Mouse (Mus musculus) G1E (cell line): ENCODE measurements around the gene Cdc14b. TPM values are rescaled to one million over a fixed set of nuclear protein-coding genes. Genes with fewer than 3 reads are reported as not detected.

Source experiments
- ATAC-seq: 2 replicates; pipeline ENCODE4 v1.8.0; 2016; ENCODE audit warnings: mild to moderate bottlenecking; ENCODE audit not compliant: insufficient number of reproducible peaks, poor library complexity, low FRiP score, severe bottlenecking; ENCODE audit errors: extremely low read depth
- DNase-seq: peaks from one replicate; pipeline ENCODE4 v3.0.0; 2012; ENCODE audit warnings: low spot score
- H3K27me3 ChIP-seq: 2 replicates; pipeline ENCODE4 v1.6.1; 2012; ENCODE audit warnings: mild to moderate bottlenecking, low read length, inconsistent platforms; ENCODE audit not compliant: insufficient read depth
- H3K36me3 ChIP-seq: replicated peaks from 2 replicates; pipeline ENCODE3; 2012; ENCODE audit warnings: mild to moderate bottlenecking, inconsistent platforms
- H3K4me1 ChIP-seq: 2 replicates; pipeline ENCODE4 v1.6.1; 2012; ENCODE audit warnings: low read depth, low read length, inconsistent platforms, mixed read lengths; ENCODE audit not compliant: insufficient read depth
- H3K4me3 ChIP-seq: 2 replicates; pipeline ENCODE4 v1.5.1; 2012; ENCODE audit warnings: low read depth, mild to moderate bottlenecking, inconsistent platforms, low read length, moderate library complexity, mixed read lengths
- H3K9me3 ChIP-seq: replicated peaks from 2 replicates; pipeline ENCODE4 v1.6.1; 2012; ENCODE audit warnings: inconsistent platforms
- CTCF ChIP-seq: IDR thresholded peaks from 2 replicates; pipeline ENCODE4 v1.5.1; 2012; ENCODE audit warnings: low read depth, low read length, inconsistent platforms, mixed read lengths
- GATA1 ChIP-seq: IDR thresholded peaks from 2 replicates; pipeline ENCODE4 v1.6.1; 2012; ENCODE audit warnings: borderline replicate concordance, low read length, inconsistent platforms, mixed read lengths
- GATA2 ChIP-seq: IDR thresholded peaks from 2 replicates; pipeline ENCODE4 v1.6.1; 2012; ENCODE audit warnings: low read depth, low read length, inconsistent platforms, borderline replicate concordance
- POLR2AphosphoS5 ChIP-seq: IDR thresholded peaks from 2 replicates; pipeline ENCODE4 v1.6.1; 2012; ENCODE audit warnings: low read depth, low read length, inconsistent platforms; ENCODE audit not compliant: insufficient replicate concordance
- TAL1 ChIP-seq: conservative IDR thresholded peaks from 2 replicates; pipeline ENCODE4 v1.6.1; 2012; ENCODE audit warnings: low read depth, low read length, inconsistent platforms, mixed read lengths
- polyA plus RNA-seq: library from polyadenylated mRNA; stranded (reverse); fragments of >175 nt; gene quantifications from 2 replicates; pipeline ENCODE4 v1.2.3, GENCODE M21; 2012
- total RNA-seq, 2 experiments: library from RNA; stranded (forward) in 1 of 2; stranded (reverse) in 1 of 2; fragments of 200-1000 nt in 1 of 2; fragments of >200 nt in 1 of 2; fragmentation: Nextera tagmentation in 1 of 2; gene quantifications; 2 replicates each; pipeline ENCODE4 v1.2.3; 2014 to 2017

Gene Cdc14b
- total and polyA plus RNA-seq, 3 experiments: 0.13 to 4.1 (median 2.3) TPM

- no peak overlapping the region for H3K4me3 ChIP-seq
- peaks cover 10% of the 10 kb centered on the region; the same call in 1 of the 2 replicates for H3K27me3 ChIP-seq
- no peaks in the 10 kb centered on the region for H3K9me3 ChIP-seq
- H3K4me1 ChIP-seq: no peaks in the 10 kb centered on the region
- H3K36me3 ChIP-seq: no peaks in the 10 kb centered on the region
- no peak for ATAC-seq
- DNase-seq: no peak
- TF ChIP-seq GATA2: no peak
- TF ChIP-seq TAL1: no peak
- no peak for TF ChIP-seq CTCF
- TF ChIP-seq POLR2AphosphoS5: no peak
- TF ChIP-seq GATA1: no peak
These were observed 66.9 kb downstream of the Cdc14b start for GRCm38 (mm10) chr13:64208146-64208545.

GRCm38 (mm10) chr13:64205186-64205585 is 69.9 kb downstream of the Cdc14b start:
- TF ChIP-seq GATA1: no peak
- no peak for TF ChIP-seq TAL1
- TF ChIP-seq GATA2: no peak
- TF ChIP-seq POLR2AphosphoS5: no peak
- no peak for TF ChIP-seq CTCF
- ATAC-seq (no peak), DNase-seq (no peak)
- Histone ChIP-seq H3K27me3 (peaks cover 18% of the 10 kb centered on the region), H3K36me3 (no peaks in the 10 kb centered on the region), H3K4me3 (no peak overlapping the region), H3K4me1 (no peaks in the 10 kb centered on the region), H3K9me3 (no peaks in the 10 kb centered on the region)

GRCm38 (mm10) chr13:64204726-64205125 is 70.4 kb downstream of the Cdc14b start:
- no peak overlapping the region for H3K4me3 ChIP-seq
- no peaks in the 10 kb centered on the region for H3K9me3 ChIP-seq
- no peaks in the 10 kb centered on the region for H3K36me3 ChIP-seq
- no peaks in the 10 kb centered on the region for H3K4me1 ChIP-seq
- no peak for DNase-seq
- peaks cover 18% of the 10 kb centered on the region for H3K27me3 ChIP-seq
- TF ChIP-seq POLR2AphosphoS5 (no peak), GATA2 (no peak)
- no peak for ATAC-seq

GRCm38 (mm10) chr13:64200911-64201310 is 74.2 kb downstream of the Cdc14b start:
- Histone ChIP-seq H3K4me1 (no peaks in the 10 kb centered on the region), H3K9me3 (no peaks in the 10 kb centered on the region), H3K4me3 (no peak overlapping the region), H3K36me3 (no peaks in the 10 kb centered on the region), H3K27me3 (peaks cover 18% of the 10 kb centered on the region)
- no peak for ATAC-seq
- DNase-seq: no peak
- TF ChIP-seq CTCF: no peak
- no peak for TF ChIP-seq GATA1
- TF ChIP-seq POLR2AphosphoS5: no peak
- TF ChIP-seq GATA2: no peak
- no peak for TF ChIP-seq TAL1

- no peak for TF ChIP-seq POLR2AphosphoS5
- no peak for TF ChIP-seq CTCF
- TF ChIP-seq GATA2: no peak
- TF ChIP-seq TAL1: no peak
- TF ChIP-seq GATA1: no peak
- no peaks in the 10 kb centered on the region for H3K9me3 ChIP-seq
These were observed 76.8 kb downstream of the Cdc14b start for GRCm38 (mm10) chr13:64198310-64198709.

GRCm38 (mm10) chr13:64197899-64198298 is 77.2 kb downstream of the Cdc14b start:
- Histone ChIP-seq H3K4me1 (no peaks in the 10 kb centered on the region), H3K9me3 (no peaks in the 10 kb centered on the region), H3K27me3 (peaks cover 11% of the 10 kb centered on the region), H3K4me3 (no peak overlapping the region), H3K36me3 (no peaks in the 10 kb centered on the region)
- TF ChIP-seq GATA2 (no peak), POLR2AphosphoS5 (no peak), CTCF (no peak), GATA1 (no peak), TAL1 (no peak)
- DNase-seq (no peak), ATAC-seq (no peak)

More at GRCm38 (mm10) chr13:64198310-64198709, 76.8 kb downstream of the Cdc14b start:
- Histone ChIP-seq H3K27me3 (peaks cover 11% of the 10 kb centered on the region), H3K4me3 (no peak overlapping the region), H3K36me3 (no peaks in the 10 kb centered on the region), H3K4me1 (no peaks in the 10 kb centered on the region)
- ATAC-seq: no peak
- no peak for DNase-seq

GRCm38 (mm10) chr13:64187065-64187464 is 88.0 kb downstream of the Cdc14b start:
- no peaks in the 10 kb centered on the region; the same call in 1 of the 2 replicates for H3K4me1 ChIP-seq
- DNase-seq: no peak
- H3K9me3 ChIP-seq: no peaks in the 10 kb centered on the region
- no peak for ATAC-seq
- H3K4me3 ChIP-seq: no peak overlapping the region
- H3K36me3 ChIP-seq: peaks cover 29% of the 10 kb centered on the region
- no peak for TF ChIP-seq TAL1
- TF ChIP-seq GATA1: no peak
- TF ChIP-seq CTCF: no peak
- TF ChIP-seq POLR2AphosphoS5: no peak
- TF ChIP-seq GATA2: no peak
- peaks cover 6% of the 10 kb centered on the region; the same call in 1 of the 2 replicates for H3K27me3 ChIP-seq
